Mouse (Mus musculus) brain, adult 2 months (tissue): ENCODE results near the gene Alppl2.

Experiments used
- DNase-seq: peaks from one replicate; pipeline ENCODE4 v3.0.0; 2011; ENCODE audit warnings: low read depth, low spot score

The Alppl2 gene

DNA sequence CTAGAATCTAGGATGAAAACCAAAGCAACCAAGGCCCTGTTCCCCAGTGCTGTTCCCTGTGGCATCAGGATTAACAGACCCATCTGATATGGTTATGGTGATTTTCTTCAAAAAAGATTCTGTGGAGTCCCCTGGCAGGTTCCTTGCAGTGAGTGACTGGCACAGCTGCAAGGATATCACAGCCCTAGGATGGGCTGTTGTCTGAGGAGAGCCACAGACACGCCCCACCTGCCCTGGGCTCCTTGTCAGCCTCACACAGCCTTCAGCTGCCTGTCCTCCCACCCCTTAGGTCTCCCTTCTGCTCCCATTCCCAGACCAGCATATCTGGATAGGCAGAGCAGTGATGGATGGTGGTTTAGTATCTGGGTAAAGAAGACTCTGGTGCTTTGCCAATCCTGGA lies 39.0 kb downstream of the Alppl2 start:
- no peak for DNase-seq

DNA sequence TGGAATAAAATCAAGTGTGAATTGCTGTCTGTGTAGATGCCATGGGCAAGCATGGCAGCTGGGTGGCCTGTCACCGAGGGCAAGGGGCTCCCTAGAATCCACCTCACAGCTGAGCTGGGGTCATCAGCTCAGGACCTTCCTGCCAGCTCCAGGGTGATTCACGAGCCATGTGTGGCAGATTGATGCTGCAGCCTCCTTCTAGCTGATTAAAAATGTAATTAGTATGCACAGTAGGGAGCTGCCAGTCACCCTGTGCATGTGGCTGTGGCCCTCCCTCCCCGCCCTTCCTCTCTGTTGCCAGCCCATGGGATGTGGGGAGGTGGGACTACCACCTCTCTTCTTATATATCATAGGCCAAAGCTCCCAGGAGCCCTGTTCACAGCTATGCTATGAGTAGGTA lies 39.7 kb downstream of the Alppl2 start:
- peak; percentile 29 for DNase-seq

DNA sequence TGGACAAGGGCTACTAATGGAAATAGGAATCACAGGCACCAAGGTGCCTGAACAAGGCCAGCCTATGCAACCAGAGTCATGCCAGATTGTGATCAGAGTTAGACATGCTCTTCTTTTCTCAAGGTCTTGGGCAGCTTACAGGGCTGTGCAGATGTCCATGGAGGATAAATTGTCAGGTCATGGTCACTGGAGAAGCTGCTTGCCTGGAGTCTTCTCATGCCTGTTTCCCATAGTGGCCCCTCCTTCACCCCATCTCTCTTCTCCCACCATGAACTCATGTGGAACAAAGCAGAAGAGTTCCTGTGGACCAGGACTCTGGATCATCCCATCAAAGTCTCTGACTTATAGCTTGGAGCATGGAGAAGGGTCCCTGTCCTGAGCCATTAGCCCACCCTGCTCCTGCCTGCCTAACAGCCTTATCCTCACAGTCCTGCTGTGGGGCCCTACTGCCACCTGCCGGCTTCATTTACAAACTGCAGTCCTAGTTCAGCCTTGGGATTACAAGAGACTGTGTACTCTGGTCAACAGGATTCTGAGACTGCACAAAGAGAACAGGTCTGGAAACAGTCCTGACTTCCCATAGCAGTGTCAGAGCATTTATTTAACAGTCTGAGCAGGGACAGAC lies 47.8 kb downstream of the Alppl2 start:
- DNase-seq: peak; percentile 74

DNA sequence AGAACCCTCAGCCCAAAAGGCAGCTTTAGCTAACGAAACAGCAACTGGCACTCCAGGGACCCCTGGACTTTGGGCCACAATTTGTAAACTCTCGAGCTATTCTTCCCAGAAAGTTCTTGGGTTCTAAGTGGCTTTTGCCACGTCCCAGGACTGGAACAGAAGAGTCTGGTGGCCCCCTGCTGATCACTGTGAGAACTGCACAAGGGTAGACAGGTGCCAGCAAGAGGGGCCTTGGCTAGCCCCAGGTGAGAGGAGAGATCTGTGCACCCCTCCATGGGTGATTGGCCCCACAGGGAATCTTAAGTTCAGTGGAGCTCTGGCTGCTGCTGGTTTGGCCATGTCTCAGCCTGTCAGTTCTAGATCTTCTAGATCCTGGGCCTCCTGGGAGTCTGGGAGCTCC lies 48.6 kb downstream of the Alppl2 start:
- DNase-seq: peak; percentile 76

DNA sequence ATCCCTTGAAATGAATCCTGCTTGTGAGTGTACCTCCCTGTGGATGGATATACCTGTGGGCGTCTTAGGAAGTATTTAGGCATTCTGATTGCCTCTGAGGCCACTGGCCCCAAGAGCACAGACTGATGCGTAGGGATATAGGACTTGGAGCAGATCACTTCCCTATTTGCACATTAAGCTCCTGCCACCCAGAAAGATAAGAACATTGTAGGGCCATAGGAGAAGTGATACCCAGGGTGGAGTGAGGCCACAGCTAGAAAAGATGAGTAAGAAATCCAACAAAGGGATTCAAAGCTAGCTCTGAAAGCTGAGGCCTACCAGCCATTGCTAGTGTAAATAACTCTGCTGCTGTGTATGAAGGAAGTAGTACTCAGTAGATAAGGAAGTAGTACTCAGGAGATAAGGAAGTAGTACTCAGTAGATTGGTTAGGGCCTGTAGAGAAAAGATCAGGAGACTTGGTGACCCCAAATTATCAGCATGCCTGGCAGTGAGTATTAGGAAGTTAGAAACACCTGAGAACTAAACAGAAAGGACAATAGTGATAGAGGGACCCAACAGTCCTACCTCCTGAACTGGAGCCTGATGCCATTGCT lies 51.2 kb downstream of the Alppl2 start:
- DNase-seq: no peak
